Mouse (Mus musculus): Measurements from ENCODE around the gene Cabp1. TPM values are rescaled to one million over a fixed set of nuclear protein-coding genes. Genes with fewer than 3 reads are reported as not detected.
A peak's percentile ranks its signal among the peaks of the same experiment; 100 is the strongest.

Cabp1 gene
- total RNA-seq, 2 experiments from 2014 or later = 124 to 129 TPM

DNA sequence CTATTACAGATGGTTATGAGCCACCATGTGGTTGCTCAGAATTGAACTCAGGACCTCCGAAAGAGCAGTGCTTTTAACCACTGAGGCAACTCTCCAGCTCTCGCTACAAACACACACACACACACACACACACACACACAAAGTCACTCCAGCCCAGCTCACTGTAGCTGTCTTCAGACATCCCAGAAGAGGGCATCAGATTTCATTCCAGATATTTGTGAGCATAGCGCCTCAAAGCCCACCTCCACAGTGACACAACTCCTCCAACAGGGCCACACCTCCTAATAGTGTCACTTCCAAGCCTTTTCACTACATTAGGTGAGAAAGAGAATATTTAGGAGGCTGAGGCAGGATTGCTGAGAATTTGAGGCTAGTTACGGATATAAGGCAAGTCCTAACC is 55.1 kb downstream of the Cabp1 start:
- DNase-seq (ENCODE audit: low spot score in 2 of 2) = no peak
- H3K4me3 ChIP-seq = no peak overlapping the region
- no peak for TF ChIP-seq CTCF (conservative IDR thresholded peaks at IDR 0.05)
- no peak overlapping the region for H3K27ac ChIP-seq

GRCm38 (mm10) chr5:115134234-115135165 is 59.7 kb downstream of the Cabp1 start, which contains the start of gene Unc119b:
TSS of gene Unc119b (minus strand) at chr5:115134975.
- TF ChIP-seq CTCF (conservative IDR thresholded peaks at IDR 0.05) = no peak
- H3K4me3 ChIP-seq = peak within 1 kb of the TSS; percentile 92
- DNase-seq (ENCODE audit: low spot score in 2 of 2) = peak; percentile 88 to 89
- peak within 1 kb of the TSS; percentile 85 for H3K27ac ChIP-seq

DNA sequence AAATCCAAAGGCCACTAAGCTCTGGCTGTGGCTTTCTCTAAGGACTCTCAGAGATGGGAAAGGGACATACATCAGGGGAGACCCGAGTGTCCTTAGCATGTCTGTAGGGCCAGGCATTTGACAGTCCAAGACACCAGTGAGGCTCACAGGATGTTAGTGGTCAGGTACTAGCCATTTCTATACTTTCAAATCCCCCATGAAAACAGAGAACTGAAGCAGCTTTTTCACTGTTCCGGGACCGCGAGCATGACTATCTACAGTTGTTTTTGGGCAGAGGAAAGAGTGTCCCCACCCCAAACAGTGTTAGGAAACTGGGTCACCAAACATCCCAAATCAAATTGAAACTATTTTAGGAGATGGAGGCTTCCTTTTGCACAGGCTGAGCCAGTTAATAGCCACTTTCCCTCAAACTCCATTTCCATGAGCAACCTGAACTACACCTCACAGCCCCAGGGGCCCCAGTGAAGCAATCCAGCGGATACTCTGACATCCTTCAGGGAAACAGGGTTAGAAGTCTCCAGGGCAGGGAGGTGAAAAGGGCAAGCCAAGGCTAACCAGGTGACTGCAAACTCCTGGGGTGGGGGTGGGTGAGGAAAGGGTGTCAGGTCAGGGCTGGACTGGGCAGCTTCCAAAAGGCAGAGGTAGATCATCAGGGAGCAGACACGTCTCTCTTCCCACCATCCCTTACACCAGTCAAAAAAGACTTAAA is 60.7 kb downstream of the Cabp1 start:
- peak overlapping the region; percentile 92 for H3K4me3 ChIP-seq
- DNase-seq (ENCODE audit: low spot score in 2 of 2) = no peak
- no peak for TF ChIP-seq CTCF (conservative IDR thresholded peaks at IDR 0.05)
- H3K27ac ChIP-seq = peak overlapping the region; percentile 28; the same call in 1 of the 2 replicates

DNA sequence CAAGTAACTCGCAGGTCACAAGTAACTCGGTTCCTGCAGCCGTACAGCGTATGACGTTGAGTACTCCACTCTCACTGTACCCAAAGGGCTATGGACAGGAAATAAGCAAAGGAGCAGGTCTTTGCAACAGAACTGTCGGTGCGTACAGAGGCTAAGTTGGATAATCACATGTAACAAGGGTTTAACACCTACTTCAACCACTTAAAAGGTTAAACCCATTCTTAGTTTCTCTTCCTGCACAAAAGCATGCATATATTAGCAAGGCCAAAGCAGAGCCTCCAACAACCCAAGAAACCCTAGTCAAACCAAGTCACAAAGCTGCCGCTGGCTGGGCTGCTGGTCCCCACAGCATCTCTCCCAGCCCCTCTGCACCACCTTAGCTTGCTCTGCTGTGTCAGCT is 61.7 kb downstream of the Cabp1 start:
- Histone ChIP-seq H3K27ac (no peak overlapping the region), H3K4me3 (no peak overlapping the region)
- no peak for DNase-seq (ENCODE audit: low spot score in 2 of 2)
- TF ChIP-seq CTCF (conservative IDR thresholded peaks at IDR 0.05) = no peak

GRCm38 (mm10) chr5:115129328-115129727 is 64.9 kb downstream of the Cabp1 start:
- peak; percentile 62 for TF ChIP-seq CTCF (conservative IDR thresholded peaks at IDR 0.05)
- Histone ChIP-seq H3K4me3 (no peak overlapping the region), H3K27ac (no peak overlapping the region)
- DNase-seq (ENCODE audit: low spot score in 2 of 2) = no peak

- peak overlapping the region; percentile 53; the same call in 1 of the 2 replicates for H3K27ac ChIP-seq
- no peak for TF ChIP-seq CTCF (conservative IDR thresholded peaks at IDR 0.05)
- H3K4me3 ChIP-seq = no peak overlapping the region
- DNase-seq (ENCODE audit: low spot score in 2 of 2) = no peak
Measured at GRCm38 (mm10) chr5:115127421-115128179, 66.6 kb downstream of the Cabp1 start.

DNA sequence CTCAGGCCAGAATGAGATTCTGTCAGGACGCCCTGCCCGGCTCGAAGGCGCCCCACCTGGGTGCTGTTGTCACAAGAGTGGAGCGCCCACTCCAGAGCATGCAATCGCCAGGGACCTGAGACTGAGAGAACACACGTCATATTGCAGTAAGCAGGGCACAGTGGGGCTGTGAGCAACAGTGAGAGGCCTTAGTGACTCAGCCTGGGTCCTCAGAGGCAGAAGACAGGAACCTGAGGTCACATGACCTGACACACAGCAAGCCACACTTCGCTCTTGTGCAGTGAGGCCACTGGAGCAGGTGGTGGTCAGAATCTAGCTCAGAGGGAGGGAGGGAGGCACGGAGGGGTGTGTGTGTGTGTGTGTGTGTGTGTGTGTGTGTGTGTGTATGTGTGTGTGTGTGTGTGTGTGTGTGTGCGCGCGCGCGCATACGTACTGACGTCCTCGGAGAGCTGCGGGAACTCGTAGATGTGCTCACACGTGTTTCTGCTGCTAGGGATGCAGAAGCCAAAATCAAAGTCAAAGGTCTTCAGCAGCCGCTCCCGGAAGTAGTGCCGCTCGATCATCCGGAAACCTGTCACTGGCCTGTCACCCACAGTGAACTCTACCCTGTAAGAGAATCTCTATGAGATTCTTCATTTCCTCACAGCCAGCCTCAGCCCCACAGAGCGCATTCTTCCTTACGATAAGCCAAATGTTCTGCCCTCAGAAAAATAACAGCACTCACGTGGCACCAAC is 67.4 kb downstream of the Cabp1 start:
- TF ChIP-seq CTCF (conservative IDR thresholded peaks at IDR 0.05) = no peak
- no peak for DNase-seq (ENCODE audit: low spot score in 2 of 2)
- peak overlapping the region; percentile 78; the same call in 1 of the 2 replicates for H3K27ac ChIP-seq
- no peak overlapping the region for H3K4me3 ChIP-seq

DNA sequence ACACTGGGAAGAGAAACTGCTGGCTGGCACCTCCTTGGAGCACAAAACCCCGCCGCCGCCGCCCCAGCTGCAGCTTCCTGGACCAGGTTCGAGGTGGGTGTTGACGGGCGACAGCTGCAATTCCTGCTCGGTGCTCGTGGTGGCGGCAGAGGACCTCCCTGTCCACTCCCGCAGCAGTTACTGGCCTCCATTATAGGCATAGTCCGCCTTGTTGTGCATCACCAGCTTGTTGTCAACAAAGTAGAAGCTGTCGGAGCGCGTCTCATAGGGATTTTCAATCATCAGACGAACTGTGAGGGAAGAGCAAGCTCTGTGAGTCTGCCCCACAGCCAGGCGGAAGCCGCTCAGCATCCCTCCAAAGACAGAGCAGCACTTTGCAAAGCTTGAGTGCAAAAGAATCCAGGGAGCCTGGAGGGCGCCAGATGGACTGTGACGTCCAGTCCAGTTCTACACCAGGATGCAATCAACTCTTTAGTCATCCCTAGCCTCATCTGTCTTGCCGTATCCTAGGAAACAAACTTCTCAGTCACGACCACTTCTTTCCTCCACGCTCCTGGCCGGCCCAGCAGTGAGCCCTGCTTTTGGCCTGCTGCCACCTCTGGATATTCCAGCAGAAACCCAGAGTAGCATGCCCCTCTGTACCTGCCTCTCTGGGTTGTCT is 68.8 kb downstream of the Cabp1 start:
- peak; percentile 84 to 88 for DNase-seq (ENCODE audit: low spot score in 2 of 2)
- Histone ChIP-seq H3K27ac (peak overlapping the region; percentile 78), H3K4me3 (no peak overlapping the region; the same call in 1 of the 2 replicates)
- TF ChIP-seq CTCF (conservative IDR thresholded peaks at IDR 0.05) = peak; percentile 97

DNA sequence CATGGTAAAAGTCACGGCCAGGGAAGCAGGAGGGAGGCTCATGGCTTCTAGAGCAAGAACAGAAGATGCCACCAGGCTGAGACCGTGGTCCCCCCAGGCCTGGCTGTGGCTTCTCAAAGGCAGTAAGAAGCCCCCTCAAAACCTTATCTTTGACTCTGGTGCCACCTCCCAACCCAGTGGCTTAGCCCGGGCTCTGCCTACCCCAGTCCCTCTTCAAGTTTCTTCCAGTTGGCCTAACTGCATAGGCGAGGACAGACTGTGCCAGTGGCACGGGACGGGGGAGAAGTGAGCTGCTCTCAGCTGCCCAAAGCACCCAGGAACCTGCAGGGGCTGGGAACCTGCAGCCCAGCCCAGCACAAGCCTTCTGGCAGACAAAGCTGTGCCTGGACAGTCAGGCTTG is 69.5 kb downstream of the Cabp1 start:
- no peak for DNase-seq (ENCODE audit: low spot score in 2 of 2)
- H3K4me3 ChIP-seq = no peak overlapping the region
- H3K27ac ChIP-seq = peak overlapping the region; percentile 78; the same call in 1 of the 2 replicates
- no peak for TF ChIP-seq CTCF (conservative IDR thresholded peaks at IDR 0.05)

DNA sequence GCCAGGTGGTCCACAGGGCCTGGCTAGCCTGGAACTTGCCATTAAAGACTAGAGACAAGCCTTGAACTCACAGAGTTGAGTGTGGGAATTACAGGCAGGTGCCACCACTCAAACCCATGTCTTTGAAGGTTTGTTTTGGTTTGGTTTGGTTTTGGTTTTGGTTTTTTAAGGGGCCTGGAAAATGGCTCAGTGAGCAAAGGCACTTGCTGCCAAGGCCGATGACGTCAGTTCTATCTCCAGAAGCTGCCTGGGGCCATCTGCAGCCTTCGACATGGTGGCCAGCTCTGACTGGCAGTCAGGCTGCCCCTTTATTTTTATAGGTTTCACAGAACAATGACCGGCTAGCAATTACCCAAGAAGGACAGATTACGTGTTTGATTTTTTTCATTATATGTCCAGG is 73.2 kb downstream of the Cabp1 start:
- no peak for TF ChIP-seq CTCF (conservative IDR thresholded peaks at IDR 0.05)
- no peak overlapping the region for H3K4me3 ChIP-seq
- peak overlapping the region; percentile 23; the same call in 1 of the 2 replicates for H3K27ac ChIP-seq
- no peak for DNase-seq (ENCODE audit: low spot score in 2 of 2)

GRCm38 (mm10) chr5:115118961-115119570 is 75.1 kb downstream of the Cabp1 start, which contains the start of gene Acads:
TSS of gene Acads (minus strand) at chr5:115119346.
- Histone ChIP-seq H3K27ac (peak within 1 kb of the TSS; percentile 47), H3K4me3 (peak within 1 kb of the TSS; percentile 60)
- peak in 1 of 2 experiments; percentile 37 for DNase-seq (ENCODE audit: low spot score in 2 of 2)
- TF ChIP-seq CTCF (conservative IDR thresholded peaks at IDR 0.05) = no peak

Other genes starting within 250 kb of the Cabp1 start
- not detected for gene Hnf1a, start 223.3 kb downstream of the Cabp1 start, total RNA-seq (2021)
- 10 to 100 TPM; 75.2 to 76.2 TPM for gene Sppl3, start 183.2 kb downstream of the Cabp1 start, total RNA-seq (2021)
- not detected for gene Gm10401, start 96.1 kb downstream of the Cabp1 start, total RNA-seq (2021)
- gene Acads, start 75.0 kb downstream of the Cabp1 start, total RNA-seq (2021) = 1 to 10 TPM; 6.5 to 7.3 TPM
- 10 to 100 TPM; 25.9 to 28.0 TPM for gene Unc119b, start 59.4 kb downstream of the Cabp1 start, total RNA-seq (2021)
- gene Mlec, start 36.2 kb downstream of the Cabp1 start, total RNA-seq (2021) = 10 to 100 TPM; 75.7 to 84.7 TPM
- 100 to 1,000 TPM; 103 to 104 TPM for gene Pop5, start 41.5 kb upstream of the Cabp1 start, total RNA-seq (2021)
- gene Rnf10, start 78.5 kb upstream of the Cabp1 start, total RNA-seq (2021) = 100 to 1,000 TPM; 238 to 248 TPM
- gene Coq5, start 85.3 kb upstream of the Cabp1 start, total RNA-seq (2021) = 10 to 100 TPM; 40.9 to 42.6 TPM
- gene Dynll1, start 106.6 kb upstream of the Cabp1 start, total RNA-seq (2021) = 100 to 1,000 TPM; 727 to 730 TPM
- gene Srsf9, start 132.8 kb upstream of the Cabp1 start, total RNA-seq (2021) = 100 to 1,000 TPM in 1 of 2 experiments, 10 to 100 TPM in 1; 91.4 to 102 TPM
- 10 to 100 TPM; 19.5 to 20.8 TPM for gene Gatc, start 146.8 kb upstream of the Cabp1 start, total RNA-seq (2021)
- gene Triap1, start 146.8 kb upstream of the Cabp1 start, total RNA-seq (2021) = 10 to 100 TPM; 22.3 to 25.4 TPM
- gene Cox6a1, start 154.6 kb upstream of the Cabp1 start, total RNA-seq (2021) = 100 to 1,000 TPM; 685 to 700 TPM
- 10 to 100 TPM; 48.6 to 52.4 TPM for gene Msi1, start 235.2 kb upstream of the Cabp1 start, total RNA-seq (2021)